Mouse (Mus musculus) embryo, embryonic 10 days (tissue): ENCODE measurements around the gene Hsd11b1.
"Not testable (repeated sequence)": the region's sequence is repeated elsewhere in the genome, so short reads cannot be mapped to it uniquely, and the experiment has no call there.

Experiments used
- DNase-seq: peaks from one replicate; pipeline ENCODE4 v3.0.0-alpha.2; 2015; ENCODE audit warnings: low spot score

The Hsd11b1 gene

GRCm38 (mm10) chr1:193263955-193264598 is at the start of gene Hsd11b1:
Gene Hsd11b1 (minus strand): TSS chr1:193264075.
- DNase-seq: no peak

DNA sequence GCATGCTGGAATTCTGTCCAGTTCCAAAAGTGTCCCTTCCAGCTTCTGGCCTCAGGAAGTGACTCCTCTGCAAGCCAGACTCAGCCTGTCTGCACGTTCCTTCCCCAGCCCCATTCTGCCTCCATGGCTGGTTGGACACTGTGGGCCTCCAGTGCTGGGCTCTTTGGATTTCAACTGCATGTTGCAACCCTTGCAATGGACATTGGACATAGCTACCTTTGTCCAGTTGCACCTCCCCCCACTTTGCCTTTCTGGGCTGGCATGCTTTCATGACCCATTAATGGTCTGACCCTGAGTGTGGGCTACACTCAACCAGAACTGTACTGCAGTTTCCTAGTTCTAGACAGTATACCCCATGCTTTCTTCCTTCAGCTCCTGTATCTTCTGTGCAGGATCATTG is 47.7 kb upstream of the Hsd11b1 start:
- no peak for DNase-seq

GRCm38 (mm10) chr1:193310519-193311085 is 46.7 kb upstream of the Hsd11b1 start:
- no peak for DNase-seq

- no peak for DNase-seq
These were observed 46.1 kb upstream of the Hsd11b1 start for GRCm38 (mm10) chr1:193309785-193310518.

DNA sequence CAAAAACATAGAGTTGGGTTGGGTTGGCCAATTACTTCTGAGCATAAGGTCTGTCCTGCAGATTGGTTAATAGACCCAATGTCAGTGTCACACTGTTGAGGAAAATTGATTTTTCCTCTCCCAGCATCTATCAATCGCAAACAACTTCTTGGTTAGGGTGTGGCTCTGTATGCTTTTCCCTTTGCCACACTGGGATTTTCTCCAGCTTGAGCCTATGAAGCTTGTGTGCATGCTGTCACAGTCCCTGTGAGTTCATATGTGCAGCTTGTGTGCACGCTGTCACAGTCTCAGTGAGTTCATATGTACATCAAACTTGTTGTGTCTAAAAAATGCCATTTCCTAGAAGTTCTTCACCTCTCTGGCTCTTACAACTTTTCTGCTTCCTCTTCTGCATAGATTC is 43.0 kb upstream of the Hsd11b1 start:
- DNase-seq: no peak

DNA sequence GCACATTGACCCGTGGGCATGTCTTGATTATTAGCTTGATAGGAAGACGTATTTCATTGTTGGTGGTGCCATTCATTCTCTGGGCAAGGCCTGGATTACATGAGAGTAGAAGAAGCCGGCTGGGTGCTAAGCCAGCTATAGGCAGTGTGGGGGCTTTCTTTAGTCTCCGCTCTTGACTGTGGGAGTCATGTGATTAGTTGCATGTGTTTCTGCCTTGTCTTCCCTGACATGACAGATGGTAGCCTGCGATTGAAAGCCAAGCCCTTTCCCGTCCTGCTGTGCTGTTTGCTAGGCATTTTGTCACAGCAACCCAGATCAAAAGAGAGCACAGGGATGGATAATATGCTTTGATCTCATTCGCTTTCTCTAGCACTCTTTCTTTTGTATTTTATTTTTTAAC is 41.5 kb upstream of the Hsd11b1 start:
- DNase-seq: peak; percentile 70

GRCm38 (mm10) chr1:193303096-193303495 is 39.2 kb upstream of the Hsd11b1 start:
- no peak for DNase-seq

DNA sequence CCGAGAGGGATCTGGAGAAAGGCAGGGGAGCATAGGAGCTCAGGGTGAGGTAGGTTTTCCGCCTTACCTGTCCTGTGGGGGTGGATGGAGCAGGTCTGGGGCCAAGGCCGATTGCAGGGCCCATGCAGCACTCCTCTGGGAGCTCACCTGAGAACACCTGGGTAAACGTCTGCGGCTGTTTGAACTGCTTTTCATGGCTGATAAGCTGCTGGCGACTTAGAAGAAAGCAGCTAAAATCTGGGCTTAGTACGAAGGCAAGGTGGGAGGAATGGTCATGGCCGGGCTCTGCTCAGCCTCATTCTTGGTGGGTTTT is 38.2 kb upstream of the Hsd11b1 start:
- no peak for DNase-seq

DNA sequence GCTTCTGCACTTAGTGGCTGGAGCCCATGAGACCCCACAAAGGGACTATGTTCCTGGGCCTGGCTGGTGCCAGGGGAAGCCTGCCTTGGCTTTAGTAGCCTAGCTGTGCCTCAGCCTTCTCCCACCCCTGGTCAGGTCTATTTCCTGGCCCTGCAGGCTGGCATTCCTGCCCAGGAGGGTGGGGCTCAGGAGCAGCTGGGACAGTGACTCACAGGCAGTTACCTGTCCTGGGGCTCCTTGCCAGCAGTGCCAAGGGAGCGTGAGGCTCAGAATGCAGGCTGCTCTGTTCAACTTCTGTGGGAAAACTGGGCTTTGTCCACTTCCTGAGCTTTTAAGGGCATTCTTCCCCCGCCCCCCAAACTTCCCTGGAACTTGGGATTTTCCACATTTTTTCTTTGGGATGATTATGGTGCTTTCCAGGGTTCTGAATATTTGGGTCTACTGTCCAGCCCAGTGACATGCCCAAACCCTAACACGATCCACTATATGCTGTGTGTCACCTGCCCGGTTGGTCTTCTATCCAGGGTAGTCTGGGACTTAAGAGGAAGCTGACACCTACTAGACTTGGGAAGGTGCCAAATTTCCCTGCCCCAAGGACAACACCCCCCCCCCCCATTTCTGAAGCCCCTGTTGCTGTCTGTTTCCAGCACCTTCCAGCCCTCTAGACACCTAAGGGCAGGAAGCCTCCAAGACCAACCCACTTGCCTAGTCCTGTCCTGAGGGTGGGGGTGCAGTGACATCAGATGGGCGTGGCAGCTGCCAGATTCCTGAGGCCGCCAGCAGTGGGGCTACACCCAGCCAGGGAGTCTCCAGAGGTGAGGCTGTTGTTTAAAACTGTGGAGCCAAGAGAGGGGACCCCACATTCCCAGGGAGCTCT is 37.6 kb upstream of the Hsd11b1 start:
- DNase-seq: no peak

DNA sequence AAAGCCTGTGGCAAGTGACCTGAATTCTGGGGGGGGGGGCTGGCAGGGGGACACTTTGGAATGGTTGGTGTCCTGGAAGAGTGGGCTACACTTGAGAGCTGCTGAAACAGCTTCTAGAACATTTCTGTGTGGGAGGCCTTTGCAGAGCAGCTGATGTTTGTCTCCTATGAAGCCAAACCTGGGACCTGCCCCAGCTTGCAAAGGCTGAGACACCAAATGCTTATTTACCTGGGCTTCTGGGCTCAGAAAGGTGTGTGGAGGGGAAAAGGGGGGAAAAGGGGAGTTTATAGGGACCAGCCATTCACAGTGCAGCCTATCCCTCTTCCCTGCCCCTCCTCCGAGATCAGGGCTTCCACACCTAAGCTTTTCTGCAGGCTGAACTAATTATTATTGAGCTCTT is 36.1 kb upstream of the Hsd11b1 start:
- DNase-seq: no peak

GRCm38 (mm10) chr1:193298141-193298765 is 34.4 kb upstream of the Hsd11b1 start:
- DNase-seq: no peak

GRCm38 (mm10) chr1:193295920-193296319 is 32.0 kb upstream of the Hsd11b1 start:
- no peak for DNase-seq

DNA sequence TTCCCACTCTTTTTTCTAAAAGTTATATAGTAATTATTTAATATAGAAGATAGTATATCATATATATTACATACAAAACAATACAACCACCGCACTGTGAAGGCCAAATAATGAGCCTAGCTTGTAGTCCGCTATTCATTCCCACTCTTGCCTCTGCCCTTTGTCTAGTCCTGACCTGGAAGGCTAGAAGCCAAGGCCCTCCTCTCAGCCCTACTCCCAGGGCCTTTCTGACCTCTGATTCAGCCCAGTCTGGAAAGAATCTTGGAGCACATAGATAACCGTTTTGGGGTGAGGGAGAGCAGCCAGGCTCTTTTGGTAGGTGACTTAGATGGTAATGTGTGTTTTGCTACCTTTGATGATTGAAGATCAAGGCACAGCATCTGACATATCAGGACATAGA is 30.1 kb upstream of the Hsd11b1 start:
- DNase-seq: no peak

DNA sequence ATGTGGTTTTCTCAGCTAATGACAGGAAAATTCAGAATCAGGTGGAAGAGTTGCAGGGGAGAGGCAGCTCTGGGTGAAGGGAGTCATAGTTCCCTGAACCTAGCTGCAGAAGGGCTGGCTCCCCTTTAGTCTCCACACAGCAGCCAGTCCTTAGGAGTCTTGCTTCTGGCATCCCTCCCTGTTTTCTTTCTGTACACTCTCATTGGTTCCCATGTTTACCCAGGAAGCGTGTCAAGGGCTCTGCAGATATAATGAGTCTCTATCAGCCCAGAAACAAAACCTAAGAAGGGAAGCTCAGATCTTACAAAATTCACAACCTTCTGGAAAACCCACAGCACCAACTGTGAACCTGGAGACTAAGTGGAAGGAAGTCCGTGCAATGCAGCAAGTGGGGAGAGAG is 29.2 kb upstream of the Hsd11b1 start:
- no peak for DNase-seq

- DNase-seq: no peak
These were observed 26.8 kb upstream of the Hsd11b1 start for GRCm38 (mm10) chr1:193290686-193291085.

DNA sequence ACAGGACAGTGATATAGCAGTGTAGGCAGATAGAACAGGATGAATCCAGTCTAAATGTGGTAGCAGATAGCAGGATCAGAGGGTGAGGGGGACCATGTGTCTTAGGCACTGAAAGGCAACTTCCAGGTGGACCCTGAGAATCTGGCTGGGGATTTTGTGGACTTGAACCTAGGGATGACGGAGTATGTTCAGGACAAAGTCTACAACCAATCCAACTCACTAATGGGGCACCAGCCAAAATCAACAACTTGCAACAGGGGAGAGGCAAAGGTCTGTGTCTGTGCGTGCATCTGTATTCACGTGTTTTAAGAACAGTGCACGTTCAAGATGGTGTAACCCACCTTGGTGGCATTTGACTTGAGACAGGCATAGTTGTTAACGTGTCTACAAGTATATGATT is 26.0 kb upstream of the Hsd11b1 start:
- DNase-seq: no peak

- DNase-seq: no peak
These were observed 25.2 kb upstream of the Hsd11b1 start for GRCm38 (mm10) chr1:193289076-193289475.

GRCm38 (mm10) chr1:193287578-193287977 is 23.7 kb upstream of the Hsd11b1 start:
- no peak for DNase-seq

DNA sequence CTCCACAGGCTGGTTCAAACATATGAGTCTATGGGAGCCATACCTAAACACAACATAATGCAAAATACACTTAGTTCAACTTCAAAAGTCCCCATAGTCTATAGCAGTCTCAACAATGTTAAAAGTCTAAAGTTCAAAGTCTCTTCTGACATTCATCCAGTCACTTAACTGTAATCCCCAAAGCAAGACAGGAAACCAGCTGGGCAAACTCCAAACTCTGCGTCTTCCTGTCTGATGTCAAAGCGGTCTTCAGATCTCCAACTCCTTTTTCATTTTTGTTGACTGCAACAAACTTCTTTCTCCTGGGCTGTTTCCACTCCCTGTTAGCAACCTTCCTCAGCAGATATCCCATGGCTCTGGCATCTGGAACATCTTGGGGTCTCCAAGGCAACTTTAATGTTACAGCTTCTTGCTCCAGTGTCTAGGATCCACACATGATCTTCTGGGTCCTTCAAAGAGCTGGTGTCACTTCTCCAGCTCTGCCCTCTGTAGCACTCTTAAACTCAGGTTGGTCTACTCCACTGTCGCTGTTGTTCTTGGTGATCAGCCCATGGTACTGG is 22.0 kb upstream of the Hsd11b1 start:
- DNase-seq: not testable (repeated sequence)

GRCm38 (mm10) chr1:193284228-193284779 is 20.4 kb upstream of the Hsd11b1 start:
- DNase-seq: no peak

DNA sequence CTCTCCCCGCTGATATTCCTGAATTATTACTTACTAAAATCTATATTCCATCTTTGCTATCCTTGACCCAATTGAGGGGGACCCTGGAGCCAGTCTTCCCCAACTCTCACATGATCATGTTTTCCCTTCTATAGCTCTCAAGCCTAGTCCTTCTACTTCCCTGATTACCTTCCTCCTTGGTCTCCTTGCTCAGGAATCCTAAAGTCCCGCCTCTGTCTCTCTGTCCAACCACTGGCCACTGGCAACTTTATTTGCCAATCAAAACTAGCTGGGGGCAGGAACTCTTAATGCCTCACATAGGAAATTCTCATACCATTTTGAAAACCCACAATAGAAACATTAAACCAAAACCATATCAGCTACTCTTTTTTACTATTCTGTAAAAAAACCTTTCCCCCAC is 17.5 kb upstream of the Hsd11b1 start:
- DNase-seq: no peak

- DNase-seq: no peak
These were observed 15.6 kb upstream of the Hsd11b1 start for GRCm38 (mm10) chr1:193279492-193279891.
